Mouse (Mus musculus) MEL-GATA-1-ER (cell line): ENCODE results near the gene Kank1.

Source experiments
- DNase-seq: peaks from one replicate; pipeline ENCODE4 v3.0.0-alpha.2; 2012; ENCODE audit warnings: low read depth; ENCODE audit errors: extremely low read depth

Gene Kank1

GRCm38 (mm10) chr19:25365698-25366097 lies 128.9 kb downstream of the Kank1 start:
- no peak for DNase-seq

- no peak for DNase-seq
Measured at GRCm38 (mm10) chr19:25366620-25367019, 129.8 kb downstream of the Kank1 start.

- no peak for DNase-seq
Measured at GRCm38 (mm10) chr19:25370428-25370827, 133.7 kb downstream of the Kank1 start.

GRCm38 (mm10) chr19:25372794-25373193 lies 136.0 kb downstream of the Kank1 start:
- no peak for DNase-seq

- DNase-seq, result no peak
Measured at GRCm38 (mm10) chr19:25373594-25373993, 136.8 kb downstream of the Kank1 start.

GRCm38 (mm10) chr19:25374191-25374590 lies 137.4 kb downstream of the Kank1 start:
- no peak for DNase-seq

GRCm38 (mm10) chr19:25374926-25375325 lies 138.2 kb downstream of the Kank1 start:
- DNase-seq, result no peak

GRCm38 (mm10) chr19:25376871-25377270 lies 140.1 kb downstream of the Kank1 start:
- DNase-seq, result no peak

- DNase-seq, result no peak
Measured at GRCm38 (mm10) chr19:25380675-25381074, 143.9 kb downstream of the Kank1 start.

- no peak for DNase-seq
Measured at GRCm38 (mm10) chr19:25381972-25382371, 145.2 kb downstream of the Kank1 start.

- no peak for DNase-seq
Measured at GRCm38 (mm10) chr19:25382494-25382893, 145.7 kb downstream of the Kank1 start.

GRCm38 (mm10) chr19:25383386-25384146 lies 146.8 kb downstream of the Kank1 start:
- DNase-seq, result no peak

GRCm38 (mm10) chr19:25385981-25386380 lies 149.2 kb downstream of the Kank1 start:
- DNase-seq, result no peak

GRCm38 (mm10) chr19:25386679-25387470 lies 150.1 kb downstream of the Kank1 start:
- no peak for DNase-seq

- no peak for DNase-seq
Measured at GRCm38 (mm10) chr19:25387902-25388301, 151.1 kb downstream of the Kank1 start.

GRCm38 (mm10) chr19:25392135-25392534 lies 155.4 kb downstream of the Kank1 start:
- DNase-seq, result no peak

GRCm38 (mm10) chr19:25395035-25395434 lies 158.3 kb downstream of the Kank1 start:
- no peak for DNase-seq

GRCm38 (mm10) chr19:25396709-25397266 lies 160.0 kb downstream of the Kank1 start:
- DNase-seq, result no peak

- DNase-seq, result no peak
Measured at GRCm38 (mm10) chr19:25399511-25400211, 162.9 kb downstream of the Kank1 start.

- no peak for DNase-seq
Measured at GRCm38 (mm10) chr19:25400212-25400913, 163.6 kb downstream of the Kank1 start.

- DNase-seq, result no peak
Measured at GRCm38 (mm10) chr19:25401521-25401920, 164.7 kb downstream of the Kank1 start.
